Mouse (Mus musculus): ENCODE measurements at regions not wholly inside any gene's neighbourhood (a gene's known extent, or its start where the extent isn't known, plus 50 kb on each side); places are given as distances from the start of the nearest gene placed in this dataset.

DNA sequence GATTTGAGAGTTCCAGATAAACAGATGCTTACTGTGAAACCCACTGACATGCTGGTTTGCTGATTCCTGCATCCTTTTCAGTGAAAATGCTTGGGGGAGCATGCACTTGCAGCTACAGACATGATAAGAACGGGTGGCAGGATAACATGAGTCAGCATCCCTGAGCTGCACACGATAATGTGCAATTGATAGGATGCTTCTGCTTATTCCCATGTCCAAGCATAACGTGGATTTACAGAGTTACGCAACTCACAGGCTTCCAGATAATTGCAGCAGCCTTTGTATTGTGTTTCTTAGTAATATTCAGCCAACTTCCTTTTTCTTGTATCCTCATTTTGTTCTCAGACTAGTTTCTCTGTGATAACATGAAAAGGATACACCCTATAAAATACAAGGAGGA lies 245.7 kb downstream of the Flrt2 start:
- no peaks in the 10 kb centered on the region for H3K9me3 ChIP-seq
- H3K36me3 ChIP-seq: no peaks in the 10 kb centered on the region
- no peak overlapping the region for H3K9ac ChIP-seq
- no peaks in the 10 kb centered on the region for H3K4me1 ChIP-seq (replicated peaks)
- WGBS: 71% methylated on average over 4 of the region's 4 CpGs
- no peak overlapping the region for H3K4me2 ChIP-seq (replicated peaks)
- H3K27me3 ChIP-seq (replicated peaks): no peaks in the 10 kb centered on the region
- no peak for ATAC-seq
- no peak overlapping the region for H3K27ac ChIP-seq
- no peak overlapping the region for H3K4me3 ChIP-seq (replicated peaks)

- H3K9ac ChIP-seq: no peak overlapping the region
- no peak overlapping the region for H3K4me3 ChIP-seq (replicated peaks)
- H3K9me3 ChIP-seq: no peaks in the 10 kb centered on the region
- no peaks in the 10 kb centered on the region for H3K4me1 ChIP-seq (replicated peaks)
- 83% methylated on average over 1 of the region's 1 CpGs for WGBS
- H3K27me3 ChIP-seq (replicated peaks): no peaks in the 10 kb centered on the region
- no peak overlapping the region for H3K27ac ChIP-seq
- H3K4me2 ChIP-seq (replicated peaks): no peak overlapping the region
- H3K36me3 ChIP-seq: no peaks in the 10 kb centered on the region
- no peak for ATAC-seq
Measured at GRCm38 (mm10) chr12:95940465-95941012, 248.5 kb downstream of the Flrt2 start.

DNA sequence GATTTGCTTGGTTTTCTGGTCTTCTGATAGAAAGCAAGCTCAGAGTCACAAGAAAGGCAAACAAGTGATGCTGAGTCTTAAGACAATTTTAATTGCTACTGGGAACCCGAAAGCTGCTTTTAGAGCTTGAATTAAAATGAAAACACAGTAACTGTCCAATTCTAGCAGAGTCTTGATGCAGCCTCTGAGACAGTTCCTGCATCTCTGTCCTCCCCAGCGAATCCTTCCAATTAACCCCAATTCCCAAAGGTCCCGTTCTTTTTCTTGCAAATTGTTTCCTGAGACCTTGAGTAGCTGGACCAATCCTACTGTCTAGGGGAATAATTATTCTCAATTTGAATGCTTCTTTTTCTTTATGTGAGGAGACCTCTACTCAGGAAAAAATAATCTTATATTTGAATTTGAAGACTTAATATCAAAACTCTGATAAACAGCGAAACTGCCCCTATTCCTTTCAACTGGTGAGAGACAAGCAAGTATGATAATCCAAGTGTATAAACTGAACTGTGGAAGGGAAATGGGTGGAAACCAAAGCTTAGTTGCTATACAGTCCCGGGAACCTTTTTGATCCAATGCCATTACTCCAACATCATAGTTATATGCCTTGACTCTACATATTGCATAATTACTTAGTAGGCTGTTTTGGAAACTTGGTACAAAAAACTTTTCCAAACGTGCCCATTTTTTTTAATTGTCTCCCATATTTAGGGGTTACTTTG lies 267.9 kb downstream of the Flrt2 start:
- H3K4me3 ChIP-seq (replicated peaks): no peak overlapping the region
- no peaks in the 10 kb centered on the region for H3K9me3 ChIP-seq
- no peak for ATAC-seq
- H3K9ac ChIP-seq: no peak overlapping the region
- WGBS: 82% methylated on average over 6 of the region's 6 CpGs
- no peaks in the 10 kb centered on the region for H3K27me3 ChIP-seq (replicated peaks)
- H3K4me2 ChIP-seq (replicated peaks): no peak overlapping the region
- no peak overlapping the region for H3K27ac ChIP-seq
- no peaks in the 10 kb centered on the region for H3K4me1 ChIP-seq (replicated peaks)
- no peaks in the 10 kb centered on the region for H3K36me3 ChIP-seq

DNA sequence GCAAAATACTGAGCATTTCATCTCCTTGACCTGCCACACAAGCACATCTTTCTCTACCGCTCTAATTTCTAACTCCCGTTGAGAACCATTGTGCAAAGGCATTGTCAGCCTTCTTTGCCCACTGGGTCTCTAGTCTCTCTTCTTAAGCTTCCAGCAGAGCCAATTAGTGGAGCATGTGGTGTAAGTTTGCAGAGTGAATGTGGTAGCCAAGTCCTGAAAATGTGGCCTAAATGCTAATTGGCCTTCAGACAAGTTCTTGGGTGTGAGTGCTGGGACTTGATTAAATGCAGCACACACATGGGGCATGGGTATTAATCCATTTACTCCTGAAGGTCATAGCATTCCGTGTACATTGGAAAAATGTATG lies 268.5 kb downstream of the Flrt2 start:
- H3K4me2 ChIP-seq (replicated peaks): no peak overlapping the region
- H3K36me3 ChIP-seq: no peaks in the 10 kb centered on the region
- WGBS: 58% methylated on average over 3 of the region's 3 CpGs
- ATAC-seq: no peak
- H3K4me1 ChIP-seq (replicated peaks): no peaks in the 10 kb centered on the region
- H3K4me3 ChIP-seq (replicated peaks): no peak overlapping the region
- H3K27ac ChIP-seq: no peak overlapping the region
- no peaks in the 10 kb centered on the region for H3K9me3 ChIP-seq
- no peak overlapping the region for H3K9ac ChIP-seq
- H3K27me3 ChIP-seq (replicated peaks): no peaks in the 10 kb centered on the region

DNA sequence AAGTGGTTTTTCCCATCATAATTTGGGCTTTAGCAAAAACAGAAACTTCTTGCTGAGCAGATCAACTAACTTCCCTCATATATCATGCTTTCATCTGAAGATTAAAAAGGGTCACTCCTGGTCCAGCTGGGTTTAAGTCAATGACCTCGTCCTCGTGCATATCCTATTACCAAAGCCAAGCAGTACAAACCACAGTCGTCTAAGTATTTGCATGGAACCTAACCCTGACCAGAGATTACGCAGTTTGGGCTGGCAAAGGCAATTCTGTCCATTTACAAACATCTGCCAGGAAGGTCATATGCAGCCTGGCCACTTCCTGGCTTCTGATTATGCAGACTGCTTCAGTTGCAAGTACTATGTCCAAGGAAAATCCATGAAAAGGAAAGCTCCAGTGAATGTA lies 270.8 kb downstream of the Flrt2 start:
- no peaks in the 10 kb centered on the region for H3K36me3 ChIP-seq
- no peak for ATAC-seq
- no peaks in the 10 kb centered on the region for H3K27me3 ChIP-seq (replicated peaks)
- H3K9me3 ChIP-seq: no peaks in the 10 kb centered on the region
- H3K4me2 ChIP-seq (replicated peaks): no peak overlapping the region
- H3K27ac ChIP-seq: no peak overlapping the region
- WGBS: 57% methylated on average over 4 of the region's 4 CpGs
- no peak overlapping the region for H3K4me3 ChIP-seq (replicated peaks)
- H3K9ac ChIP-seq: no peak overlapping the region
- H3K4me1 ChIP-seq (replicated peaks): no peaks in the 10 kb centered on the region

DNA sequence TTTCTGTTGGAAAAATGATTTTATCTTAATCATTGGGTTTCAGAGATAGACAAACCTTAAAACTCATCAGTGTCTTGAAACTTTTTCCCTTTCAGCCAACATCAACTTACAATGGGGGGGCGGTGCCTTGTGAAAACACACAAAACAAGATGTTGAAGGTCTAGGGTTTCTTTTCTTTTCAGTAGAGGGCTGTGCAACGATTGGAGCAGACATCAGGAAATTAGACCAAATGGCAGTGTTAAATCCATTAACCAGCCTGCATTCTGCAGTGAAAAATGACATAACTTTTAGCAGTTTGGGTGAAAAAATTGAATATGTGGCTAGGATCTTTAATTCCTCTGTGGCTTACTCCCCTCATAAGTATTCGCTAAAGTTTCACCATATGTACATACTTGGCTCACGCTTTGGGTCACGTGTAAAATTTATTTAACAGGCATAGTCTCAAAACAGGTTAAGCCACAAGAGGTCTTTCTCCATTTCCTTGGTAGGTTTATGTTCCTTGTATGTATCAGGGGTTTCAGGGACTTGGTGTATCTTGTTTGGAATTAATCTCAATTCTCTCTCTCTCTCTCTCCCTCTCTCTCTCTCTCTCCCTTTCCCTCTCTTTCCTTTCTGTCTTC lies 296.8 kb downstream of the Flrt2 start:
- no peak overlapping the region for H3K4me3 ChIP-seq (replicated peaks)
- no peak overlapping the region for H3K4me2 ChIP-seq (replicated peaks)
- no peak overlapping the region for H3K9ac ChIP-seq
- H3K4me1 ChIP-seq (replicated peaks): no peaks in the 10 kb centered on the region
- H3K27me3 ChIP-seq (replicated peaks): no peaks in the 10 kb centered on the region
- ATAC-seq: no peak
- WGBS: 76% methylated on average over 5 of the region's 5 CpGs
- H3K36me3 ChIP-seq: no peaks in the 10 kb centered on the region
- H3K9me3 ChIP-seq: no peaks in the 10 kb centered on the region
- H3K27ac ChIP-seq: no peak overlapping the region

- ATAC-seq: no peak
- Histone ChIP-seq H3K4me2 (replicated peaks) (no peak overlapping the region), H3K36me3 (no peaks in the 10 kb centered on the region), H3K9me3 (no peaks in the 10 kb centered on the region), H3K9ac (no peak overlapping the region), H3K4me1 (replicated peaks) (no peaks in the 10 kb centered on the region), H3K27ac (no peak overlapping the region), H3K4me3 (replicated peaks) (no peak overlapping the region), H3K27me3 (replicated peaks) (no peaks in the 10 kb centered on the region)
- 57% methylated on average over 2 of the region's 2 CpGs for WGBS
Measured at GRCm38 (mm10) chr12:95994963-95995362, 302.9 kb downstream of the Flrt2 start.

GRCm38 (mm10) chr12:96030180-96030579 lies 338.2 kb downstream of the Flrt2 start:
- Histone ChIP-seq H3K27ac (no peak overlapping the region), H3K36me3 (no peaks in the 10 kb centered on the region), H3K4me1 (replicated peaks) (no peaks in the 10 kb centered on the region), H3K4me3 (replicated peaks) (no peak overlapping the region), H3K4me2 (replicated peaks) (no peak overlapping the region), H3K27me3 (replicated peaks) (no peaks in the 10 kb centered on the region), H3K9ac (no peak overlapping the region), H3K9me3 (no peaks in the 10 kb centered on the region)
- 24% methylated on average over 1 of the region's 1 CpGs for WGBS
- ATAC-seq: no peak

- no peaks in the 10 kb centered on the region for H3K4me1 ChIP-seq (replicated peaks)
- H3K9me3 ChIP-seq: no peaks in the 10 kb centered on the region
- no peaks in the 10 kb centered on the region for H3K27me3 ChIP-seq (replicated peaks)
- 83% methylated on average over 4 of the region's 4 CpGs for WGBS
- no peak overlapping the region for H3K4me3 ChIP-seq (replicated peaks)
- no peaks in the 10 kb centered on the region for H3K36me3 ChIP-seq
- no peak for ATAC-seq
- no peak overlapping the region for H3K4me2 ChIP-seq (replicated peaks)
- H3K27ac ChIP-seq: no peak overlapping the region
- no peak overlapping the region for H3K9ac ChIP-seq
Measured at GRCm38 (mm10) chr12:96075365-96075764, 383.3 kb downstream of the Flrt2 start.

GRCm38 (mm10) chr12:96090995-96091394 lies 399.0 kb downstream of the Flrt2 start:
- H3K9me3 ChIP-seq: no peaks in the 10 kb centered on the region
- H3K27me3 ChIP-seq (replicated peaks): no peaks in the 10 kb centered on the region
- no peak overlapping the region for H3K4me2 ChIP-seq (replicated peaks)
- no peak overlapping the region for H3K27ac ChIP-seq
- 94% methylated on average over 2 of the region's 2 CpGs for WGBS
- no peak for ATAC-seq
- no peaks in the 10 kb centered on the region for H3K4me1 ChIP-seq (replicated peaks)
- H3K9ac ChIP-seq: no peak overlapping the region
- H3K36me3 ChIP-seq: no peaks in the 10 kb centered on the region
- H3K4me3 ChIP-seq (replicated peaks): no peak overlapping the region

DNA sequence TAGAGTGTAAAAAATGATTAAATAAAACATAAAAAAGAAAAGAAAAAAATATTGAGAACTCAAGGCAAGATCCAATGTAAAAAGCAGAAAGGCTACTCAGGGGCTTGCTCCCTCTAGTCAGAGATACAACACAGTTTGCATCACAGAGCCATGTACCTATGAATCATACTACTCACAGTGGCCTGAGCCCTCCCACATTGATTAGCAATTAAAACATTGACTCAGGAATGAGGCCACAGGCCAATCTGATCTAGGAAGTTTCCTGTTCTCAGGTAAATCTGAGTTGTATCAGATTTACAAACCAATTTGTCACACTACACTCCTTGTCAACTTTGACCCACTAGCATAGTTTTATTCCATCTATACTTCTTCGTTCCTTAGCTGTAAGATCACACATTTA lies 414.2 kb downstream of the Flrt2 start:
- Histone ChIP-seq H3K4me1 (replicated peaks) (no peaks in the 10 kb centered on the region), H3K9me3 (no peaks in the 10 kb centered on the region), H3K9ac (no peak overlapping the region), H3K36me3 (no peaks in the 10 kb centered on the region), H3K27me3 (replicated peaks) (no peaks in the 10 kb centered on the region), H3K27ac (no peak overlapping the region), H3K4me3 (replicated peaks) (no peak overlapping the region), H3K4me2 (replicated peaks) (no peak overlapping the region)
- ATAC-seq: no peak
- 87% methylated on average over 1 of the region's 1 CpGs for WGBS

DNA sequence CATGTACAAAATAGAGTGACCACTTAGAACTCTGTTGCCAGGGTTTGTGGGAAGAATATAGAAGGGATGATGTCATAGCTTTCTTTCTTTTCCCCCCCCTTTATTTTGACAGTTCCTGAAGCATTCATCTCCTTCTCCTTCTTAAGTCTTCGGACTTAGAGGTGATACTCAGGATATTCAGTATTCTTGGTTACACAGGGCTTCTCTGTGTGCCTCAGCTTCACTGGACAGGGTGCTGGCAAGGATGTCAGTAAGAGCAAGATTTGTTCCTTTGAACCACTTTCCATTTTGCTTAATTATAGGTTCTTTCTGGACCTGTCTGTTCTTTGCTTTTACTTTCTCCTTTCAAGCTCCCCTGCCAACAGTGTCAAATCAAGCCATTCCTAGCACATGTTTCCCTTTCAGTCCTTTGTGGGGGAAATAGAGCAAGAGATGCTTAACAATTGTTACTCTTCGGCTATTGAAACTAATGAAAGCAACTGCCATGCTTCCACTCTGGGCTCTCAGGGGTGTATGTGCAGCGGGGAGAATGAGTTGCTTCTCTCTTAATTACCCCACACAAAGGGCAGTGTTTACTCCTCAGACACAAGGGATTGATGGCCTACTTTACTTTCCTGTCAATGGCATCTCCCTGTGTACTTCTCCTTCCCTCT lies 422.8 kb downstream of the Flrt2 start:
- Histone ChIP-seq H3K4me1 (replicated peaks) (no peaks in the 10 kb centered on the region), H3K27ac (no peak overlapping the region), H3K9ac (no peak overlapping the region), H3K9me3 (no peaks in the 10 kb centered on the region; the same call in 1 of the 2 replicates), H3K4me2 (replicated peaks) (no peak overlapping the region), H3K27me3 (replicated peaks) (no peaks in the 10 kb centered on the region), H3K4me3 (replicated peaks) (no peak overlapping the region), H3K36me3 (no peaks in the 10 kb centered on the region)
- WGBS: 58% methylated on average over 3 of the region's 3 CpGs
- no peak for ATAC-seq

Measured in intestine, embryonic 15.5 days (tissue).